Mouse (Mus musculus) liver, embryonic 12.5 days (tissue): ENCODE data around the gene Bola2. TPM values are rescaled to one million over a fixed set of nuclear protein-coding genes. Genes with fewer than 3 reads are reported as not detected.

Experiments
- ATAC-seq: fragments of 200-750 bp; cut with Nextera tagmentation; 2 replicates; pipeline ENCODE4 v1.8.0; 2017; ENCODE audit warnings: moderate number of reproducible peaks, mild to moderate bottlenecking, moderate library complexity
- H3K27ac ChIP-seq: fragments of 300-500 bp; sonication (generic); 2 replicates; pipeline ENCODE4 v1.5.1; 2016; ENCODE audit warnings: mild to moderate bottlenecking
- H3K27me3 ChIP-seq: fragments of 300-500 bp; sonication (generic); replicated peaks from 2 replicates; pipeline ENCODE4 v1.6.1; 2016; ENCODE audit warnings: mild to moderate bottlenecking, moderate library complexity
- H3K36me3 ChIP-seq: fragments of 300-500 bp; sonication (generic); 2 replicates; pipeline ENCODE4 v1.6.1; 2016; ENCODE audit warnings: mild to moderate bottlenecking, moderate library complexity
- H3K4me1 ChIP-seq: fragments of 300-500 bp; sonication (generic); 2 replicates; pipeline ENCODE4 v1.6.1; 2016
- H3K4me2 ChIP-seq: fragments of 300-500 bp; sonication (generic); 2 replicates; pipeline ENCODE4 v1.6.1; 2016; ENCODE audit warnings: mild to moderate bottlenecking, moderate library complexity
- H3K4me3 ChIP-seq: fragments of 300-500 bp; sonication (generic); 2 replicates; pipeline ENCODE4 v1.5.1; 2016; ENCODE audit warnings: mild to moderate bottlenecking, moderate library complexity
- H3K9ac ChIP-seq: fragments of 300-500 bp; sonication (generic); 2 replicates; pipeline ENCODE4 v1.6.1; 2016; ENCODE audit warnings: mild to moderate bottlenecking, moderate library complexity
- H3K9me3 ChIP-seq: fragments of 300-500 bp; sonication (generic); replicated peaks from 2 replicates; pipeline ENCODE4 v1.6.1; 2016; ENCODE audit warnings: mild to moderate bottlenecking, moderate library complexity
- WGBS: fragments of 180-500 bp; shearing (Covaris S2); methylation state at CpG from one replicate; pipeline ENCODE4 v1.1.7; 2016; ENCODE audit not compliant: insufficient replicate concordance; 5-methylcytosine and 5-hydroxymethylcytosine counted together
- polyA plus RNA-seq: library from polyadenylated mRNA; unstranded; fragments of >200 nt; fragmentation: Nextera tagmentation; extraction: Ambion mirVana; gene quantifications from 2 replicates; pipeline ENCODE4 v1.2.1, GENCODE M21; 2016

The Bola2 gene
- polyA plus RNA-seq, result 134 and 153 TPM in 2 replicates

DNA sequence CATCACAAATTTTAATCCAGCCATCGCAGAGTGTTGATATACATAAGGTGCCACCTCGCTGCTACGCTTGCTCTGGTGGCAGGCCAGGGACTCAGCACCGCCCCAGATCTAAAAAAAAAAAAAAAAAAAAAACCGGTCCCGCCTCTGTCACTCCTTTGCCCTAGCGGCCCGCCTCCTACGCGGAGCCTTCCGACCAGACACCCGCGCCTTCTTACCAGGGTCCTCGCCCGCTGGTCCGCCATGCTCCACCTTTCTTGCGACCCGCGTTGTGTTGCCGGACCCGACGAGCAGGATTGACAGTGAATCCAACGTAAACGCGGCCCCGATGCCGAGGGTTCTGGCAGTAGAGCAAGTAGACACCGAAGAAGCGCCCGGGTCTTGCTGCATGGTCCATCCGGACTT lies at the start of gene Bola2:
Bola2 (plus strand) TSS at position 192 of the 402 bp plus-strand sequence.
- Histone ChIP-seq H3K27me3 (no peaks in the 10 kb centered on the region), H3K4me3 (peak within 1 kb of the TSS; percentile 92), H3K4me1 (peaks cover 54% of the 10 kb centered on the region), H3K9ac (peak within 1 kb of the TSS; percentile 88), H3K4me2 (peak within 1 kb of the TSS; percentile 95), H3K9me3 (no peaks in the 10 kb centered on the region), H3K27ac (peak within 1 kb of the TSS; percentile 91), H3K36me3 (peaks cover 44% of the 10 kb centered on the region)
- under 1% methylated on average over 31 of the region's 31 CpGs for WGBS
- peak; percentile 77 for ATAC-seq

- Histone ChIP-seq H3K4me3 (no peak overlapping the region), H3K9me3 (no peaks in the 10 kb centered on the region), H3K27me3 (no peaks in the 10 kb centered on the region), H3K4me2 (no peak overlapping the region), H3K4me1 (peaks cover 29% of the 10 kb centered on the region), H3K36me3 (no peaks in the 10 kb centered on the region), H3K27ac (no peak overlapping the region; the same call in 1 of the 2 replicates), H3K9ac (no peak overlapping the region)
- WGBS, result 56% methylated on average over 5 of the region's 5 CpGs
- no peak for ATAC-seq
These were observed 49.5 kb upstream of the Bola2 start for GRCm38 (mm10) chr7:126645708-126646107.

DNA sequence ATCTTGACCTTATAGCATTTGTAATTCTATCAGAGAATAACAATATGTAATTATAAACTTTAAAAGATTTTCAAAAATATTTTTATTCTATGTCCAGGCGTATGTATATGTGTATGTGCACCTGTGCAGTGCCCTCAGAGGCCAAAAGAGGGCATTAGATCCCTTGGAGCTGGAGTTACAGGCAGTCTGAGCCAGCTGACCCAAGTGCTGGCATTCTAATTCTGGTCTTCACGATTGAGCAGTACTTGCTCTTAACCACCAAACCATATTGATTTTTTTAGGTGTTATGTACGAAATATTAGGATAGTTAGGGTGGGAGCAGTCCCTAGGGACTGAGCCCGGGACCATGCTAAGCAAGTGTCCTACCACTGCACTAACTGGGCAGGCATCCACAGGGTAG lies 46.7 kb upstream of the Bola2 start:
- no peak for ATAC-seq
- H3K36me3 ChIP-seq, result peaks cover under 1% of the 10 kb centered on the region; the same call in 1 of the 2 replicates
- WGBS, result 65% methylated on average over 4 of the region's 4 CpGs
- no peak overlapping the region for H3K9ac ChIP-seq
- H3K9me3 ChIP-seq, result no peaks in the 10 kb centered on the region
- no peak overlapping the region for H3K27ac ChIP-seq
- H3K4me3 ChIP-seq, result peak overlapping the region; percentile 67
- peaks cover 55% of the 10 kb centered on the region for H3K4me1 ChIP-seq
- no peaks in the 10 kb centered on the region for H3K27me3 ChIP-seq
- H3K4me2 ChIP-seq, result peak overlapping the region; percentile 85

GRCm38 (mm10) chr7:126649231-126650051 lies 45.8 kb upstream of the Bola2 start, which contains the start of gene Sgf29:
Gene Sgf29 (plus strand): TSS chr7:126649309.
- Histone ChIP-seq H3K9ac (peak within 1 kb of the TSS; percentile 76), H3K4me2 (peak within 1 kb of the TSS; percentile 85), H3K4me1 (peaks cover 62% of the 10 kb centered on the region), H3K27me3 (no peaks in the 10 kb centered on the region), H3K4me3 (peak within 1 kb of the TSS; percentile 67), H3K27ac (peak within 1 kb of the TSS; percentile 92), H3K36me3 (peaks cover 3% of the 10 kb centered on the region; the same call in 1 of the 2 replicates), H3K9me3 (no peaks in the 10 kb centered on the region)
- peak; percentile 96 for ATAC-seq
- WGBS, result under 1% methylated on average over 57 of the region's 57 CpGs

GRCm38 (mm10) chr7:126650852-126651251 lies 44.3 kb upstream of the Bola2 start:
- Histone ChIP-seq H3K36me3 (peaks cover 4% of the 10 kb centered on the region; the same call in 1 of the 2 replicates), H3K4me3 (no peak overlapping the region), H3K27ac (peak overlapping the region; percentile 92), H3K4me2 (peak overlapping the region; percentile 85), H3K27me3 (no peaks in the 10 kb centered on the region), H3K9ac (peak overlapping the region; percentile 18; the same call in 1 of the 2 replicates), H3K4me1 (peaks cover 63% of the 10 kb centered on the region), H3K9me3 (no peaks in the 10 kb centered on the region)
- 6% methylated on average over 2 of the region's 2 CpGs for whole genome bisulfite sequencing
- peak; percentile 36; the same call in 1 of the 2 replicates for ATAC-seq

- Histone ChIP-seq H3K4me2 (no peak overlapping the region), H3K9me3 (no peaks in the 10 kb centered on the region), H3K4me3 (no peak overlapping the region), H3K4me1 (peaks cover 76% of the 10 kb centered on the region), H3K9ac (no peak overlapping the region), H3K27me3 (no peaks in the 10 kb centered on the region), H3K36me3 (peaks cover 10% of the 10 kb centered on the region; the same call in 1 of the 2 replicates), H3K27ac (0 out of 2 replicates have a peak overlapping the region, but pooled peaks have one; percentile 24)
- 51% methylated on average over 2 of the region's 2 CpGs for WGBS
- ATAC-seq, result no peak
These were observed 41.2 kb upstream of the Bola2 start for GRCm38 (mm10) chr7:126653991-126654390.

DNA sequence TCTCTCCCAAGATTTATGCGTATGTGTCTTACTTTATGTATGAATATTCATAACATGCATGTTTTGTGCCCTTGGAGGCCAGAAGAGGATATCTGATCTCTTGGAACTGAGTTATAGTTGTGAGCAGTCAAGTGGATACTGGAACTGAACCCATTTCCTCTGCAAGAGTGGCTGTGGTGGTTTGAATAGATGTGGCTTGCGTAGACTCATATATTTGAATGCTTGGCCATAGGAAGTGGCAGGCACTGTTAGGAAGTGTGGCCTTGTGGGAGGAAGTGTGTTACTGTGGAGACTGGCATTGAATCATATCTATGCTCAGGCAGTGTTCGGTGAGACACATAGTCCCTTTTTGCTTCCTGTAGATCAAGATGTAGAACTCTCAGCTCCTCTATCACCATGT lies 39.5 kb upstream of the Bola2 start:
- ATAC-seq, result 0 out of 2 replicates have a peak, but pooled peaks have one; percentile 25
- H3K27ac ChIP-seq, result peak overlapping the region; percentile 70
- peaks cover 66% of the 10 kb centered on the region for H3K4me1 ChIP-seq
- 58% methylated on average over 3 of the region's 3 CpGs for WGBS
- no peak overlapping the region for H3K4me3 ChIP-seq
- H3K27me3 ChIP-seq, result no peaks in the 10 kb centered on the region
- H3K36me3 ChIP-seq, result peaks cover 10% of the 10 kb centered on the region; the same call in 1 of the 2 replicates
- no peak overlapping the region for H3K4me2 ChIP-seq
- H3K9me3 ChIP-seq, result no peaks in the 10 kb centered on the region
- H3K9ac ChIP-seq, result 0 out of 2 replicates have a peak overlapping the region, but pooled peaks have one; percentile 17

DNA sequence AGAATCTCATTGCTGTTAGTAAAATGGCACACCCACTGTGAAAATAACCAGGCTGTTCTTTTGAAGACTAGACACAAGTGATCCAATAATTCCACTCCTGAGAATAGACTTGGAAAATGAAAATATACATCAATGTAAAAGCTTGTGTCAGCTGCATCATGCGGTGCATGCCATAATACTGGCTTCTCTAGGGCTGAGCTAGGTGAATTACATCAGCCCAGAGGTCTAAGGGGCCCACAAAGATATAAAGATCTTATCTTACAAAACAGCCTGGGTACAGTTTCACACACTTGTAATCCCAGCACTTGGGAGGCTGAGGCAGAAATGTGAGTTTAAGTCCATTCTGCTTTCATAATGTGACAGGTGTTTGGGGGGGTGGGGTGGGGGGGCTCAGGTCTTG lies 37.7 kb upstream of the Bola2 start:
- no peaks in the 10 kb centered on the region for H3K9me3 ChIP-seq
- H3K36me3 ChIP-seq, result peaks cover 21% of the 10 kb centered on the region
- no peak for ATAC-seq
- no peak overlapping the region for H3K4me3 ChIP-seq
- no peaks in the 10 kb centered on the region for H3K27me3 ChIP-seq
- no peak overlapping the region for H3K4me2 ChIP-seq
- 76% methylated on average over 1 of the region's 1 CpGs for WGBS
- H3K9ac ChIP-seq, result no peak overlapping the region
- H3K4me1 ChIP-seq, result peaks cover 48% of the 10 kb centered on the region
- no peak overlapping the region for H3K27ac ChIP-seq

DNA sequence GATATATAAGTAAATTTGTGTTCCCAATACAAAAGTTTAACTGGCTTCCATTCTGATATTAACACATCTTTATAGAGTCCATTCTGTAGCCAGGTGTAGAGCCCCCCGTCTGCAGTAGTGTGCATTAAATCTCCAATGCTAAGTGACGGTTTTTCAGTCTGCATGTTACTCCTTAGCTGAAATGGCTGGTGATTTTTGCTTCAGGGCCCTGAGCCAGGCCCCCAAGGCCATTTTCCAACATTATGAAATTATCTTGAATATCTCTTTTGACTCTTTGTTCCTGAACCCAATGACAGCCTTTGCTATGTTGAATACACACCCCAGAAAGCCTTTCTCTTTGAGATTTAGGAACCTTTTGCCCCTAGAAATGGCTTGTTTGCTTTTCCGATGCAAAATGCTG lies 35.4 kb upstream of the Bola2 start:
- Histone ChIP-seq H3K9me3 (no peaks in the 10 kb centered on the region), H3K36me3 (peaks cover 40% of the 10 kb centered on the region), H3K9ac (no peak overlapping the region), H3K4me3 (no peak overlapping the region), H3K4me1 (peaks cover 27% of the 10 kb centered on the region), H3K27ac (no peak overlapping the region), H3K27me3 (no peaks in the 10 kb centered on the region), H3K4me2 (no peak overlapping the region)
- no peak for ATAC-seq
- 80% methylated on average over 3 of the region's 3 CpGs for WGBS

DNA sequence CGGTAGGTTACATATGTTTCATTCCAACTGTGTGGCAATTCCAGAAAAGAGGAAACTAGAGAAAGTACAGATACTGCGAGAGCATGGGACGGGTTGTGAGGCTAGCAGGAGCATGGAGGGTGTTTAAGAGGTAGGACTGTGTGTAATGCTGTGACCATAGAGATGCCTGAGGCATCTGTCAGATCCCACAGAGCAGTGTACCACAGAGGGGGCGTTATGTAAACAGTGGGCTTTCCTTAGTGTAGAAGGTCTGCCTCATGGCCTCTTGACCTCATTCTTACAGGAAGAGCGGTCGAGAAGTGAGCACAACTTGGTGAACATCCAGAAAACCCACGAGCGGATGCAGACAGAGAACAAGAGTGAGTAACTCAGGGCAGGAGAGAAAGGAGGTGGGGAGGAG lies 31.6 kb upstream of the Bola2 start:
- no peak overlapping the region for H3K4me2 ChIP-seq
- H3K9me3 ChIP-seq, result no peaks in the 10 kb centered on the region
- H3K36me3 ChIP-seq, result peaks cover 69% of the 10 kb centered on the region
- H3K9ac ChIP-seq, result no peak overlapping the region
- H3K4me3 ChIP-seq, result no peak overlapping the region
- 0 out of 2 replicates have a peak, but pooled peaks cover 2% of the 10 kb centered on the region for H3K4me1 ChIP-seq
- no peak for ATAC-seq
- WGBS, result 80% methylated on average over 8 of the region's 8 CpGs
- H3K27me3 ChIP-seq, result no peaks in the 10 kb centered on the region
- H3K27ac ChIP-seq, result no peak overlapping the region

DNA sequence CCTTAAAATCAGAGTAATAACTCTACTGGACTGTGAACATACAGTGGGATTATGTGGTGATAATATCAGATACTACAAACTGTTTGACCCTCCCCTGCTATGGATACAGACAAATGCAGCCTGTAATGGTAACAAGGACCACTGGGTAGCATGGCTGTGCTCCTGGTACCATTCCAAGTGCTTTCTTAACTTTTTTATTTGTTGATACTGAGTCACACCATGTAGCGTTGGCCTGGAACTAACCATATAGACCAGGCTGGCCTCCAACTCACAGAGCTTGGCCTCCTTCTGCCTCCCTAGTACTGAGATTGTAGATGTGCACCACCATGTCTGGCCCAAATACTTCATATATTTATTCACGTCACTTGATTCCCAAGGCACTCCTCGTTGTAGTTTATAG lies 29.9 kb upstream of the Bola2 start:
- Histone ChIP-seq H3K36me3 (peaks cover 82% of the 10 kb centered on the region), H3K9ac (no peak overlapping the region), H3K27ac (no peak overlapping the region), H3K27me3 (no peaks in the 10 kb centered on the region), H3K4me2 (no peak overlapping the region), H3K4me1 (peaks cover 7% of the 10 kb centered on the region; the same call in 1 of the 2 replicates), H3K9me3 (no peaks in the 10 kb centered on the region), H3K4me3 (no peak overlapping the region)
- no peak for ATAC-seq
- WGBS, result 82% methylated on average over 3 of the region's 3 CpGs

- ATAC-seq, result no peak
- Histone ChIP-seq H3K9me3 (no peaks in the 10 kb centered on the region), H3K27ac (no peak overlapping the region), H3K4me2 (no peak overlapping the region), H3K4me3 (no peak overlapping the region), H3K9ac (no peak overlapping the region), H3K36me3 (peaks cover 93% of the 10 kb centered on the region), H3K4me1 (peaks cover 7% of the 10 kb centered on the region; the same call in 1 of the 2 replicates), H3K27me3 (no peaks in the 10 kb centered on the region)
- 79% methylated on average over 9 of the region's 9 CpGs for WGBS
These were observed 27.6 kb upstream of the Bola2 start for GRCm38 (mm10) chr7:126667495-126668090.
